ENCODE assay signal across 10 mouse cellular contexts in the genomic region with DNA sequence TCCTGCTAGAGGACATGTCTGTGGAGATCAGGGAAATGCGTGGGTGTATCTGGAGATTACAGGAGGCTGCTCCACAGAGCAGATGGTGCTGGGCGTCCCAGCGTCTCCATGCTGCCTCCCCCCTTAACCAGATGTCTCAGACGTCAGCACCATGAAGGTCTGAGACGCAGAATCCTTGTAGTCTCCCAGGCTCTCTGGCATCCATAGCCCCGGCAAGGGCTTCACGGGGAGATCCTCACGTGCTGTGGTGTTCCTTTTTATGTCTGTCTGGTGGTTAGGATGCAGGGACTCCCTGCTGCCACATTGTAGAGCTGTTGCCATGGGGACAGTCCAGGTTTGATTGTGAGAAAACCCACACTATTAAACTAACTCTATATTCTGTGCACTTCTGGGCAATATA.
DNase-seq lines count a peak whose midpoint lies in the region; ATAC-seq and TF ChIP-seq lines count a peak whose summit lies in the region.
"Had no signal": no experiment of that assay in that cellular context is flagged by ENCODE, and none has a peak within 500 bp of the region (broad histone marks: within the 10 kb centered on the region; RNA-seq: fewer than 3 reads in every experiment).

No protein-coding gene starts in this region.

- DNase-seq in cerebellum, adult 11-12 months, result peak; percentile 13
- DNase-seq in cerebellum, postnatal 4 days (ENCODE audit: low spot score in 2 of 2), result no peak
- peak; percentile 68 for DNase-seq in forebrain, postnatal 0 days
- peak; percentile 56 to 57 for DNase-seq in layer of hippocampus, postnatal 36 days
- DNase-seq in heart, postnatal 14 days, result no peak
- no peak for DNase-seq in thymus, postnatal 10 days (ENCODE audit: low spot score in 2 of 2)
- DNase-seq in gastrocnemius, postnatal 10 days, result no peak

- no peaks in the 10 kb centered on the region for H3K9me3 ChIP-seq in forebrain, postnatal 0 days (ENCODE audit: low read length)
- H3K9me3 ChIP-seq in neural tube, embryonic 14.5 days (ENCODE audit: control insufficient read depth, low read length), result no peaks in the 10 kb centered on the region

- H3K36me3 ChIP-seq in forebrain, postnatal 0 days (ENCODE audit: insufficient read depth), result no peaks in the 10 kb centered on the region
- no peaks in the 10 kb centered on the region for H3K36me3 ChIP-seq in neural tube, embryonic 14.5 days (ENCODE audit: control insufficient read depth, insufficient read depth, low read length)

- no peak overlapping the region; the same call in 1 of the 2 replicates for H3K4me2 ChIP-seq in forebrain, postnatal 0 days (ENCODE audit: low read depth)
- no peak overlapping the region for H3K4me2 ChIP-seq in neural tube, embryonic 14.5 days (ENCODE audit: low read depth, low read length)
- H3K4me2 ChIP-seq: lung, embryonic 14.5 days had no signal

- H3K27me3 ChIP-seq in forebrain, postnatal 0 days (ENCODE audit: insufficient read depth, low read length), result no peaks in the 10 kb centered on the region
- no peaks in the 10 kb centered on the region for H3K27me3 ChIP-seq in neural tube, embryonic 14.5 days (ENCODE audit: control insufficient read depth, insufficient read depth, low read length)
- H3K27me3 ChIP-seq: Patski had no signal

- 11% methylated on average over 8 of the region's 8 CpGs for WGBS in forebrain, postnatal 0 days
- 13% methylated on average over 8 of the region's 8 CpGs for WGBS in neural tube, embryonic 14.5 days

- H3K9ac ChIP-seq in forebrain, postnatal 0 days, result no peak overlapping the region
- no peak overlapping the region for H3K9ac ChIP-seq in neural tube, embryonic 14.5 days (replicated peaks; ENCODE audit: low read depth, low read length)
- H3K9ac ChIP-seq: lung, embryonic 14.5 days had no signal

- no peak for TF ChIP-seq CTCF in forebrain, postnatal 0 days (IDR thresholded peaks at IDR 0.05; ENCODE audit: low read depth)

- peak overlapping the region; percentile 51 for H3K27ac ChIP-seq in forebrain, postnatal 0 days (ENCODE audit: low read depth, low read length)
- no peak overlapping the region for H3K27ac ChIP-seq in neural tube, embryonic 14.5 days (ENCODE audit: low read depth, low read length)

- peaks cover 16% of the 10 kb centered on the region for H3K4me1 ChIP-seq in forebrain, postnatal 0 days (ENCODE audit: insufficient read depth)
- peaks cover 11% of the 10 kb centered on the region for H3K4me1 ChIP-seq in neural tube, embryonic 14.5 days (ENCODE audit: control insufficient read depth, insufficient read depth, low read length)

- ATAC-seq in forebrain, postnatal 0 days, result peak; percentile 69
- ATAC-seq in neural tube, embryonic 14.5 days (ENCODE audit: low read depth), result peak; percentile 39; the same call in 1 of the 2 replicates
- ATAC-seq: Patski had no signal

- intact Hi-C loops in heart, postnatal 14 days (cut with DNase I), result no loop called here

- no peak overlapping the region for H3K4me3 ChIP-seq in forebrain, postnatal 0 days (ENCODE audit: low read depth, low read length)
- no peak overlapping the region for H3K4me3 ChIP-seq in neural tube, embryonic 14.5 days (ENCODE audit: low read depth, low read length)

Comparison
In these comparisons a context has a peak if more than half of its experiments do, and no peak if none do; other contexts are left out.
1. DNase-seq: peak in cerebellum, adult 11-12 months (single experiment), forebrain, postnatal 0 days (single experiment) and layer of hippocampus, postnatal 36 days (2 of 2); none in cerebellum, postnatal 4 days (0 of 2), heart, postnatal 14 days (0 of 2), thymus, postnatal 10 days (0 of 2) and gastrocnemius, postnatal 10 days (single experiment).